Mouse (Mus musculus): ENCODE data around the gene Maml3. TPM values are rescaled to one million over a fixed set of nuclear protein-coding genes. Genes with fewer than 3 reads are reported as not detected.

Gene Maml3
- polyA plus RNA-seq, 1 experiment from 2014 or later: 8.6 TPM

DNA sequence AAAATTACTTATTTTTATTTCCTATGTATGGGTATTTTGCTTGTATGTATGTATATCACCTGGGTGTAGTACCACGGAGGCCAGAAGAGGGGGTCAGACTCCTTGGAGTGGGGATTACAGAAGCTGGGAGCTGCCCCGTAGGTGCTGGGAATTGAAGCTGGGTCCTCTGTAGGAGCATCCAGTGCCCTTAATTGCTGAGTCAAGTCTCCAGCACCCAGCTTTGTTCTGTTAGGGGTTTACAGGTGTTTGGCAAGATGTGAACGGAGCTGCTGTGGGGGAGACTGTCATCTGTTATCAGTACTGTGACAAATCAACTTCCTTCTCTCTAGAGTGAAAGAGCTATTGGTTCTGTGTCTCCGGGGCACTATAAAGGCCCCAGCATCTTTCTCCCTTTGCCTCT, 190.0 kb downstream of the Maml3 start:
- Histone ChIP-seq H3K4me2 (replicated peaks) (no peak overlapping the region), H3K36me3 (no peaks in the 10 kb centered on the region), H3K27ac (no peak overlapping the region), H3K9ac (replicated peaks) (no peak overlapping the region), H3K4me3 (replicated peaks) (no peak overlapping the region), H3K27me3 (peaks cover 4% of the 10 kb centered on the region; the same call in 1 of the 2 replicates), H3K4me1 (replicated peaks) (peaks cover 27% of the 10 kb centered on the region), H3K9me3 (no peaks in the 10 kb centered on the region; the same call in 1 of the 2 replicates)
- 89% methylated on average over 4 of the region's 4 CpGs for WGBS
- no peak for ATAC-seq

DNA sequence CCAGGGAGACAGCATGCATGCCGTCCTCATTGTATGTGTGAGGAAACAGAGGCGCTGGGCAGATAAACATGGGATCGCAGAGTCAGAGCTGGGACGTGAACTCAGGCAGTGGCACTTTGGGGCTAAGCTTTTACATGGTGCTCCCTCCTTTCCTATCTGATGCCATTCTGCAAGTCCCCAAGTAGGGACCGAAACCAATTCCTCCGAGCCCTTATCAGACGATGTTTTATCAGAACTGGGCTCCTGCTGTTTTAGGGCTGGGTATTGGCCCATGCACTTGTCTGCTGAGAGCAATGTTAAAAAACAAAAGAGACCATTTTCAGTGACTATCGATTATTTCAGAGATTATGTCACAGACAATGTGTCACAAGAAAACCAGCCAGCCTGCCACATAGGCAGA, 191.4 kb downstream of the Maml3 start:
- no peak for ATAC-seq
- WGBS: 87% methylated on average over 8 of the region's 8 CpGs
- Histone ChIP-seq H3K27me3 (peaks cover 4% of the 10 kb centered on the region; the same call in 1 of the 2 replicates), H3K4me2 (replicated peaks) (no peak overlapping the region), H3K4me1 (replicated peaks) (peaks cover 37% of the 10 kb centered on the region), H3K4me3 (replicated peaks) (no peak overlapping the region), H3K9ac (replicated peaks) (no peak overlapping the region), H3K27ac (no peak overlapping the region), H3K36me3 (no peaks in the 10 kb centered on the region), H3K9me3 (no peaks in the 10 kb centered on the region; the same call in 1 of the 2 replicates)

DNA sequence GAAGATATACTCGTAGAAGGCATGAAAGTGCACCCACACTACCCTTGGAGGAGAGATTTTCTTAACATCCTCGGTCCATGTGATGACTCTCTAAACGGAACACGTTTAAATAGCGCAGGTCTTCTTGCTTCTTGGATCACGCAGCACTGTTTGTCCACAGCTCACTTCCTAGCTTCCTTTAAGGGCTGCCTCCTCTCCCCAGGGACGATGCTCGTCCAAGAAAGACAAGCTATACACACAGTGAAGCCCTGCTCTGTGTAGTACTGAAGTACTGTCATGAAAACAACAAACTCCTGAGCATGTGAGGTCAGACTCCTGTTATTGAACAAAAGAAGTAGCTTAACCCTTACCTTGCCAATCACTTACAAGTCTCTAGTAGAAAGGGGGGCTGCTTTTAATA, 192.7 kb downstream of the Maml3 start:
- 60% methylated on average over 8 of the region's 8 CpGs for WGBS
- H3K4me3 ChIP-seq (replicated peaks): no peak overlapping the region

DNA sequence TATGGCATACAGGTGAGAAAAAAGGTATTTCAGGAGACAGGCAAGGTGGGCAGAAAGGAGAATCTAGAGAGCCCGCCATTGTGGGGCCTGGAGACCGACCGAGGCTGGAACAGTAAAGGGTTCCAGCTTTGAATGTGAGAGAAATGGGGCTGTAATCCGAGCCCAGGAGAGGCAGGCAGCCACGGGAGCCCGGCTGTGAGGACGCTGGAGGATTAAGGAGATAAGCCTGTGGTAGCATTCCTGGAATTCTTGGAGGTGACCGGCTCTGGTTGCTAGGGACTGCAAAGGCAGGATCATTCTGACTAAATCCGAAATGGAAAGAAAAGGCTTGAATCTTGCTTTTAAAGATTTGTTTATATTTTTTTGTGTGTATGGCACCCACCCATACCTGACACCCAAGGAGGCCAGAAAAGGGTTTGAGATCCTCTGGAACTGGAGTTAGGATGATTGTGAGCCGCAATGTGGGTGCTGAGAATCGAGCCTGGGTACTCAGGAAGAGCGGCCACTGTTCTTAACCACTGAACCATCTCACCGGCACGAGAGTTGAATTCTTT, 196.4 kb downstream of the Maml3 start:
- H3K4me2 ChIP-seq (replicated peaks): peak overlapping the region; percentile 14; the same call in 1 of the 2 replicates
- 0 out of 2 replicates have a peak overlapping the region, but pooled peaks have one; percentile 11 for H3K27ac ChIP-seq
- no peak overlapping the region for H3K9ac ChIP-seq (replicated peaks)
- no peaks in the 10 kb centered on the region for H3K9me3 ChIP-seq
- H3K4me1 ChIP-seq (replicated peaks): peaks cover 48% of the 10 kb centered on the region
- no peak overlapping the region for H3K4me3 ChIP-seq (replicated peaks)
- no peaks in the 10 kb centered on the region for H3K36me3 ChIP-seq
- no peak for ATAC-seq
- 7% methylated on average over 14 of the region's 14 CpGs for WGBS
- H3K27me3 ChIP-seq: peaks cover 4% of the 10 kb centered on the region; the same call in 1 of the 2 replicates

More for the DNA sequence above, 192.7 kb downstream of the Maml3 start:
- no peak overlapping the region for H3K4me2 ChIP-seq (replicated peaks)
- H3K36me3 ChIP-seq: no peaks in the 10 kb centered on the region
- no peak for ATAC-seq
- 0 out of 2 replicates have a peak overlapping the region, but pooled peaks have one; percentile 19 for H3K27ac ChIP-seq
- H3K27me3 ChIP-seq: peaks cover 4% of the 10 kb centered on the region; the same call in 1 of the 2 replicates
- H3K9me3 ChIP-seq: no peaks in the 10 kb centered on the region
- H3K4me1 ChIP-seq (replicated peaks): peaks cover 45% of the 10 kb centered on the region
- H3K9ac ChIP-seq (replicated peaks): no peak overlapping the region

DNA sequence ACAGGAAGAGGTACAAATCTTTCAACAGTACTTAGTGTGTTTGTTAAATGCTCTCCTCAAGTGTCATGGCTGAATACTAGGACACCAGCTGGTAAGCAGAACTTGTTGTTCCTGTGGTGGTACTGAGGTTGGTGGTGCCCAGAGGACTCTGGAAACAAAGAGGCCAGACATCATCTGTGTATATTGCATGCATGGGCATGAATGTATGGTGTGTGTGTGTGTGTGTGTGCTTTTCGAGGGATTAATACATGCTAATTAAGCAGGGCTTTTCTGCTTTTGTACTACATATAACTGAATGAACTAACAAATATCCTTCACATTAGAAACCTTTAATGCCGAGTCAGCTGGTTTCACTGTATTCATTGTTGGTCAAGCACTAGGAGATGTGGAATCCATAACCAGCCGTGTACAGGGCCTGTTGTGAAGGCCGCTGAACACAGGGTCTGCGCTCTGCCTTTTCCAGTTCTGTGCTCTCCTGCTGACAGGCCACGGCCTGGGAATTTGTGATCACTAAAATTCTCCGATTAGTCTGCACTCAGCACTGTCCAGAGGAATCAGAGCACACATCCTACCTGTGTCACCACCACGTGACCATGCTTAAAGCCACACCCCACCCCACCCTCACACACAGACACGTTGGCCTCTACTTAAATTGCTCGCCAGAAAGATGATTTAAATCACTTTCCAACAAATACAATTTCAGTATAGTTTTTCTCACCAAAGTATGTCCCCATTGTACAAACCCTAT, 197.6 kb downstream of the Maml3 start:
- H3K27ac ChIP-seq: no peak overlapping the region
- WGBS: 24% methylated on average over 10 of the region's 10 CpGs
- no peak overlapping the region for H3K4me2 ChIP-seq (replicated peaks)
- peaks cover 37% of the 10 kb centered on the region for H3K4me1 ChIP-seq (replicated peaks)
- H3K4me3 ChIP-seq (replicated peaks): no peak overlapping the region
- no peak overlapping the region for H3K9ac ChIP-seq (replicated peaks)
- ATAC-seq: peak; percentile 37
- H3K36me3 ChIP-seq: no peaks in the 10 kb centered on the region
- H3K27me3 ChIP-seq: peaks cover 4% of the 10 kb centered on the region; the same call in 1 of the 2 replicates
- H3K9me3 ChIP-seq: no peaks in the 10 kb centered on the region

DNA sequence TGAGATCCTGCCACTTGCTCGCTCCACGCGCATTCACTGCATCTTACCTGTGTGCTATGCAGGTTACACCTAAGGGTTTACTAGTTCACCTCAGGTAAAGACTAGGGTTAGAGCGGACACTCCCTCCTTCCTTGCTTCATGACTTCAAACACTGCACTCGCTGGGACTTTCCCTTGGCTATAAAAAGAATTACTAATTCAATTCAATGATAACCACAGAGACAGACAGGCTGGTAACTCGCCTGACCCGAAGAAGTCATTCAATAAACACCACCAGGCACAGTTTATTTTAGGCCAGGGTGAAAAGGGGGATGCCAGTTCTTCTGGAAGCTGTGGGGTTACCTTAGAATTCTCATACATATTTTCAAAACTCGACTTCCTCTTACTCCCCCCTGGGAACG, 199.0 kb downstream of the Maml3 start:
- Histone ChIP-seq H3K27me3 (peaks cover 4% of the 10 kb centered on the region; the same call in 1 of the 2 replicates), H3K36me3 (no peaks in the 10 kb centered on the region), H3K9me3 (no peaks in the 10 kb centered on the region), H3K4me2 (replicated peaks) (no peak overlapping the region), H3K4me3 (replicated peaks) (no peak overlapping the region), H3K4me1 (replicated peaks) (peaks cover 41% of the 10 kb centered on the region), H3K27ac (no peak overlapping the region), H3K9ac (replicated peaks) (no peak overlapping the region)
- ATAC-seq: no peak
- WGBS: 78% methylated on average over 9 of the region's 9 CpGs

DNA sequence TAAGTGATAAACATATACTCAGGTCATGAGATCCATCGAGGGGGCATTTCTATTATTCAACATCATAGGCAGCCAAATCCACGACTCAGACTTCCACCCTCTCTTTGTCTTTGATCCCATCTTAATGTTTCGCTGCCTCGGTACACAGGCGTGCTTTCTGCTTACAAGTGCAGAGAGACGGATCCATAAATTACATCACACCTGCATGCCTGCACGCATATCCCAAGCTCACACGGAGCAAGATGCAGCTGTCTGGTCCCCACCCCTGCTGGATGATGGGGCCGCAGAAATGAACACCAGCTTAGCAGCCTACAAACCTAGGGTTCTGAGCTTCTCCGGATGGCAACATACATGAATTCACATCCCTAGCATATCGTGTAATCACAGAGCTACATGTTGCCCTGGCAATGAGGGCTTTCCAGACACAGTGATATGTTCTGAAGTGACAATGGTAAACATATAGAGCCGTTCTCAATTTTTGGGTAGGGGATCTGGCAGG, 200.5 kb downstream of the Maml3 start:
- Histone ChIP-seq H3K4me3 (replicated peaks) (no peak overlapping the region), H3K27me3 (no peaks in the 10 kb centered on the region), H3K4me1 (replicated peaks) (peaks cover 51% of the 10 kb centered on the region), H3K9ac (replicated peaks) (peak overlapping the region; percentile 33; the same call in 1 of the 2 replicates), H3K27ac (peak overlapping the region; percentile 22; the same call in 1 of the 2 replicates), H3K4me2 (replicated peaks) (no peak overlapping the region), H3K9me3 (no peaks in the 10 kb centered on the region), H3K36me3 (no peaks in the 10 kb centered on the region)
- 0 out of 2 replicates have a peak, but pooled peaks have one; percentile 60 for ATAC-seq
- WGBS: 50% methylated on average over 12 of the region's 12 CpGs

DNA sequence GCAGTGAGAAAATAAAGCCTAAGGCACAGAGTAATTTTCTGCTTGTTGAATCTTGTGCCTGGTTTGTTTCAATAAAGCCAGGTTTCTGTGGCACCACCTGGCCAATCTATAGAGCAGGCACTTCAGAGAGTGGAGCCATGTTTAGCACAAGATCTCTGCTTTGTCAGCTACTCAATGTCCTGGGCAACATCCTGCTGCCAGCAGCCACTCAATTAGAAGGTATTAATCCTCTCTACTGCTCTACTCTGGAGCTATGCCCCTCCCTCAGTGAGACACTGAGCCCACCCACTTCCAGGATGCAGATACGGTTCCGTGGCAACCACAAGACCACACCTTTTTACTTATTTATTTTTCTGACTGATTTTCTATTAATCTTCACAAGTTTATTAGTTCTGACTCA, 203.7 kb downstream of the Maml3 start:
- Histone ChIP-seq H3K36me3 (no peaks in the 10 kb centered on the region), H3K4me1 (replicated peaks) (peaks cover 28% of the 10 kb centered on the region), H3K4me3 (replicated peaks) (no peak overlapping the region), H3K27ac (peak overlapping the region; percentile 17; the same call in 1 of the 2 replicates), H3K27me3 (no peaks in the 10 kb centered on the region), H3K4me2 (replicated peaks) (no peak overlapping the region), H3K9me3 (no peaks in the 10 kb centered on the region; the same call in 1 of the 2 replicates), H3K9ac (replicated peaks) (no peak overlapping the region)
- WGBS: 65% methylated on average over 2 of the region's 2 CpGs
- no peak for ATAC-seq

DNA sequence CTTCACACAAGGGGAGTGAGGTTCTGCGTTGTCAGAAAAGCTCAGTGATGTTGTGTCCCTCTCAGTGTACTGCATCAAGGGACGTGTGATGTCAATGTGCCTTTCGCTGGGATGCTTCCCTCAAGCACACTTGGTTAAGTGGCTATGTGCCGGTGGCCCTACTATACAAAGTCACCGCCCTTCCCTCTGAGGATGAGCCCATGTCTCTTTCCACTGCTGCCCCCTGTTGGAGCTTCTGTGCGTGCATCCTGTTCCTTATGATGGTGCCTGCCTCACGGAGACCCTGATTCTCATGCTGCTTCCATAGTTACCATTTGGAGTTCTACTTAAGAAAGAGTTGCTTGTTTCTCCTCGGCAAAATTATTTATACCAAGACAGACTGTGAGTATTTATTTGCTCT, 210.4 kb downstream of the Maml3 start:
- Histone ChIP-seq H3K4me1 (replicated peaks) (peaks cover 9% of the 10 kb centered on the region), H3K9ac (replicated peaks) (no peak overlapping the region), H3K27me3 (no peaks in the 10 kb centered on the region), H3K4me3 (replicated peaks) (no peak overlapping the region), H3K36me3 (no peaks in the 10 kb centered on the region; the same call in 1 of the 2 replicates), H3K4me2 (replicated peaks) (no peak overlapping the region), H3K27ac (no peak overlapping the region), H3K9me3 (no peaks in the 10 kb centered on the region; the same call in 1 of the 2 replicates)
- no peak for ATAC-seq
- WGBS: 72% methylated on average over 8 of the region's 8 CpGs

DNA sequence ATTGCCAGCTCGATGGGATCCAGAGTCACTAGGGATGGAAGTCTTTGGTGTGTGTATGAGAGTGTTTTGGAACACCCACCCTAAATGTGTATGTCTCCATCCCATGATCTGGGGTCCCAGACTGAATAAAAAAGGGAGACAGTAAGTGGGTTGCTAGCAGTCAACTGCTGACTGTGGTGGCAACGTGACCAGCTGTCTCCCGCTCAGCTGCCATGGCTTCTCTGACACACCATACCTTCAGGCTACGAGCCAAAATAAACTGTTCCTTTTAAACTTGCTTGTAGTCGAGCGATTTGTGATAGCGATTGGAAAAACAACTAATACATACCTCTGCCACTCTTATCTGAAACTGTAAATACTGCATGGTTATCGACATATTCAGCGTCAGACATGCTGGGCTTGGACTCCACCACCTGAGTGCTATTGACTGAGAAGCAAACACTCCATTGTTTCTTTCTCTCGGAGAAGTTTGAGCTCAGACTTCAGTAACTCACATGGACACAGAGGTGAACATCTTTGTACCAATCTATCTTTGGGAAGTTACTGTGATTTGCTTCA, 213.2 kb downstream of the Maml3 start:
- Histone ChIP-seq H3K9ac (replicated peaks) (no peak overlapping the region), H3K9me3 (no peaks in the 10 kb centered on the region), H3K27ac (no peak overlapping the region), H3K27me3 (no peaks in the 10 kb centered on the region), H3K4me2 (replicated peaks) (no peak overlapping the region), H3K4me3 (replicated peaks) (no peak overlapping the region), H3K4me1 (replicated peaks) (peaks cover 28% of the 10 kb centered on the region), H3K36me3 (no peaks in the 10 kb centered on the region; the same call in 1 of the 2 replicates)
- no peak for ATAC-seq
- WGBS: 91% methylated on average over 10 of the region's 10 CpGs

DNA sequence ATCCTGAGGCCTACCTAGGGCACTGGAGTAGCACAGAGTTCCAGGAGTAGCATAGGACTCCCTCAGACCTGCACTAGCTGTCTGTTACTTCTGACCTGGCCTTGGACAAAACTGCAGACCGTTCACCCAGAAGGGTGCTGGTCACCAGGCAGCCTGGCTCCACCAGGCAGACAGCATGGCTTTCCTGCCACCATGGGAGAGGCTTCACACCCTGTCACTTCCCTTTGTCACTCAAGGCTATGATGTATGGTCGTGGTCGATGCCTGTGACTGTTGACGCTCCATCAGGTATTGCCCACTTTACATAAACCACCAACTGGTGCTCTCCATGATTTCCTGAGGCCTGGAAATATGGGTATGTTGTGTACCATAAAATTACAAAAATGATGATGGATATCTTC, 214.7 kb downstream of the Maml3 start:
- Histone ChIP-seq H3K9ac (replicated peaks) (no peak overlapping the region; the same call in 1 of the 2 replicates), H3K27ac (peak overlapping the region; percentile 92), H3K9me3 (no peaks in the 10 kb centered on the region), H3K4me3 (replicated peaks) (no peak overlapping the region), H3K4me1 (replicated peaks) (peaks cover 28% of the 10 kb centered on the region), H3K27me3 (no peaks in the 10 kb centered on the region), H3K4me2 (replicated peaks) (no peak overlapping the region), H3K36me3 (no peaks in the 10 kb centered on the region)
- WGBS: 65% methylated on average over 4 of the region's 4 CpGs
- ATAC-seq: 0 out of 2 replicates have a peak, but pooled peaks have one; percentile 8

DNA sequence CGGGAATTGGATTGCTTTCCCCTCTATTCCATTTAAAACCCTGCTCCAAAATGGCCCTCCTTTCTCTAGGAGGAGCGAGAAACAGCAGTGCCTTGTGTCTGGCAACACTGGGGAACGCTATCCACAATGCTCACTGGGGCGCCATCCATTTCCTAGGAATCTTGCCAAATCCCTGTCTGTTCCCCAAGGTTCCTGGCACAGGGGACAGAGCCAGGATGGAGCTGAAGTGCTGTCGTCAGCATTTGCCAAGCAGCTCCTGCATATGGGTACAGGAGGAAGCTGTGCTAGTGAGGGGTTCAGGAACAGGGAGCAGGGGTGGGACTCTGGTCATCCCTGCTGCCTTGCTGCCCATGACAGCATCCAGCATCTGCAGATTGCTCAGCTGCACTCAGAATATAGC, 215.1 kb downstream of the Maml3 start:
- 43% methylated on average over 5 of the region's 5 CpGs for WGBS

More for the DNA sequence above, 215.1 kb downstream of the Maml3 start:
- H3K9ac ChIP-seq (replicated peaks): no peak overlapping the region; the same call in 1 of the 2 replicates
- peak; percentile 43; the same call in 1 of the 2 replicates for ATAC-seq
- H3K4me2 ChIP-seq (replicated peaks): no peak overlapping the region
- H3K4me3 ChIP-seq (replicated peaks): no peak overlapping the region
- H3K27ac ChIP-seq: peak overlapping the region; percentile 92
- no peaks in the 10 kb centered on the region for H3K27me3 ChIP-seq
- peaks cover 28% of the 10 kb centered on the region for H3K4me1 ChIP-seq (replicated peaks)
- no peaks in the 10 kb centered on the region for H3K9me3 ChIP-seq
- H3K36me3 ChIP-seq: no peaks in the 10 kb centered on the region

All from midbrain, embryonic 13.5 days (tissue).